Mouse (Mus musculus) WW6 (cell line): Measurements from ENCODE around the gene Pcdh15.

Source experiments
- DNase-seq: peaks from one replicate; pipeline ENCODE4 v3.0.0-alpha.2; 2013; ENCODE audit warnings: low read depth, low spot score

Gene Pcdh15

GRCm38 (mm10) chr10:73098966-73099845, at the start of gene Pcdh15:
TSS of gene Pcdh15 (plus strand) at chr10:73099342.
- no peak for DNase-seq

- no peak for DNase-seq
These were observed 47.1 kb upstream of the Pcdh15 start for GRCm38 (mm10) chr10:73052074-73052473.

- DNase-seq = no peak
These were observed 39.4 kb upstream of the Pcdh15 start for GRCm38 (mm10) chr10:73059726-73060230.

GRCm38 (mm10) chr10:73086703-73087102, 12.4 kb upstream of the Pcdh15 start:
- no peak for DNase-seq

- DNase-seq = peak; percentile 26
These were observed 2.5 kb upstream of the Pcdh15 start for GRCm38 (mm10) chr10:73096531-73097135.

GRCm38 (mm10) chr10:73097176-73097575, 2.0 kb upstream of the Pcdh15 start:
- peak; percentile 22 for DNase-seq

GRCm38 (mm10) chr10:73097979-73098378, 1.2 kb upstream of the Pcdh15 start:
- DNase-seq = peak; percentile 49

- peak; percentile 33 for DNase-seq
These were observed 702 bp downstream of the Pcdh15 start for GRCm38 (mm10) chr10:73099846-73100241.

- DNase-seq = no peak
These were observed 4.3 kb downstream of the Pcdh15 start for GRCm38 (mm10) chr10:73103383-73103994.

GRCm38 (mm10) chr10:73105893-73106292, 6.8 kb downstream of the Pcdh15 start:
- no peak for DNase-seq

- no peak for DNase-seq
These were observed 38.8 kb downstream of the Pcdh15 start for GRCm38 (mm10) chr10:73137985-73138384.

- DNase-seq = no peak
These were observed 48.4 kb downstream of the Pcdh15 start for GRCm38 (mm10) chr10:73147543-73147942.

GRCm38 (mm10) chr10:73147978-73148377, 48.8 kb downstream of the Pcdh15 start:
- DNase-seq = no peak

GRCm38 (mm10) chr10:73154544-73154943, 55.4 kb downstream of the Pcdh15 start:
- DNase-seq = no peak

GRCm38 (mm10) chr10:73161757-73162156, 62.6 kb downstream of the Pcdh15 start:
- DNase-seq = no peak

- no peak for DNase-seq
These were observed 116.9 kb downstream of the Pcdh15 start for GRCm38 (mm10) chr10:73216001-73216400.

- DNase-seq = no peak
These were observed 143.2 kb downstream of the Pcdh15 start for GRCm38 (mm10) chr10:73242294-73242693.

GRCm38 (mm10) chr10:73280438-73280837, 181.3 kb downstream of the Pcdh15 start:
- no peak for DNase-seq

GRCm38 (mm10) chr10:73296456-73296855, 197.3 kb downstream of the Pcdh15 start:
- DNase-seq = no peak

- DNase-seq = no peak
These were observed 202.8 kb downstream of the Pcdh15 start for GRCm38 (mm10) chr10:73301951-73302350.

GRCm38 (mm10) chr10:73306677-73307076, 207.5 kb downstream of the Pcdh15 start:
- DNase-seq = no peak

GRCm38 (mm10) chr10:73326861-73327260, 227.7 kb downstream of the Pcdh15 start:
- DNase-seq = no peak
